Mouse (Mus musculus) yolk sac, embryonic 10.5 days (tissue): ENCODE results near the gene Cldn9.

ENCODE experiments used
- DNase-seq: peaks from one replicate; pipeline ENCODE4 v3.0.0-alpha.2; 2017; ENCODE audit warnings: low spot score

The Cldn9 gene

DNA sequence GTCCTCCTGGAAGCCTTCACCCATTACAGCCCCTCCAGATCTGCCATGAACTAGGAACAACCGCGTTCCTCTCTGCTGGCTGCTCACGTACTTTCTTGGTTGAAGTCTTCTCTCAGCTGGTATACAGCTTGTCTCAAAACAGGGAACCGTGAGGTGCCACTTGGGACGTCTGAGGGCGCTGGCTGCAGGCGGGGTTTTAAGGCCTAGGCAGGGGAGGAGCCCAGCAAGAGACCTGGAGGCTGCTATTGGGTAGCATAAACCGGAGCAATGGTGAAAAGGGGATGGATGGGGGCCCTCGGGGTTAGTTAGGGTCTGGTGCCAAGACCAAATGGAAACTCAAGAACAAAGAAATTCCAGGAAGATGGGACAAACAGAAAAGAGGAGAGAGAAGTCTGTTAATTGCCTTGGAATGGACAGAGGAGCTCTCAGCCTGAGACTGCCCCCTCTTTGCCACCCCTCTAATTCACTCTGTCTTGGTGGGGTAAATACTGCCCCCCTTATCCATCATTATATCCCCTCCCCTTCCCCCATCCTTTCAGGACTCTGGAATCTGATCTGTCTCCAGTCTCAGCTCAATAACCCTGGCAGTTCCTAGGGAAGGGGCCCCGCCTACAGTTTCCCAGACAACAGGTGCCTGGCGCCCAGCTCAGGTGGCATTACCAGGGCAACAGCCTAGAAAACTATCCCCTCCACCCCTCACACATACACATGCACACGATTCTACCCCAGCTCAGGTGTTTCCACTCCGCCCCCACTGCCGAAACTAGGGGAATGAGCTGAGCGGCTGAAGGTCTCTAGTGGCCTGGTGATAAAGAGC is at the start of gene Cldn9:
Cldn9 (minus strand) TSS at position 171 of the 817 bp plus-strand sequence.
- DNase-seq: no peak

- no peak for DNase-seq
Measured at GRCm38 (mm10) chr17:23730441-23730840, 46.6 kb upstream of the Cldn9 start.

- peak; percentile 95 for DNase-seq
Measured at GRCm38 (mm10) chr17:23726758-23727142, 42.9 kb upstream of the Cldn9 start.

DNA sequence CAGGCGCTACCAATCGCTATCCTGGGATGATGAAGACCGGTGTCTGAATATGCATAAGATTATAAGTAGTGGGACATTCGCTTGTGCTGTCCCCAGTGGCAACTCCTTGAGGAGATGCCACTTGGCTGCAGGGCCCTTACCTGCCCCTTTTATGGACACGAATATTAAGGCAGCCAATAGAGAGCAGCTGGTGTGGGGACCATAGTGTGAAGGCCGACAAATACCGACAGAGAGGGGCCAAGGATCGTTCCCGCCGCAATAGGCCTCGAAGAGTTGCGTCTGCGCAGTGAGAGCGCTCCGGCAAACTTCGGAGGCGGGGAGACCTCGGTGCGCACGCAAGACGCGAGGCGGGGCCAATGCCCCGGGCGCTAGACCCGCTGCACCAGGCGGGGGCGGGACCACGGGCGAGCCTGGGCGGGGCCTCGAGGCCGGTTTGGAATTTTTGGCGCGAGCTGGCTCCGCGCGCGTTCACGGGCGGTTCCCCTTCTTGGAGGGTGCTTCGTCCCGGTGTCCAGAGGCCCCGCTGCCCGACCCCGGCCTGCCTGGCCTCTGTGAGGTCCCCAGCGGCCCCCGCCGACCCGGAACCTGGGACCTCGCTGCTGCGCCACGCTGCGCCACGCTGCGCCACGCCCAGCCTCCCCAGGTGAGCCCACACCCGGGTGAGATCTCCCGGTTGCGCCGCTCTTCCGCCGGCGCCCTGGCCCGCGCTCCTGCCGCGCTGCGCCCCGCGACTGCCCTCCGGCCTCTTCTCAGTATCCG is 42.4 kb upstream of the Cldn9 start, which contains the start of gene Pkmyt1:
Pkmyt1 (plus strand) TSS at position 338 of the 759 bp plus-strand sequence.
- DNase-seq: peak; percentile 94

GRCm38 (mm10) chr17:23725477-23725876 is 41.7 kb upstream of the Cldn9 start:
- DNase-seq: no peak

- no peak for DNase-seq
Measured at GRCm38 (mm10) chr17:23722376-23723125, 38.7 kb upstream of the Cldn9 start, which contains the start of gene 1520401A03Rik. Gene 1520401A03Rik, minus strand, starts transcription at chr17:23722783.

GRCm38 (mm10) chr17:23721886-23722285 is 38.1 kb upstream of the Cldn9 start:
- no peak for DNase-seq

- DNase-seq: no peak
Measured at GRCm38 (mm10) chr17:23719455-23719854, 35.6 kb upstream of the Cldn9 start.

DNA sequence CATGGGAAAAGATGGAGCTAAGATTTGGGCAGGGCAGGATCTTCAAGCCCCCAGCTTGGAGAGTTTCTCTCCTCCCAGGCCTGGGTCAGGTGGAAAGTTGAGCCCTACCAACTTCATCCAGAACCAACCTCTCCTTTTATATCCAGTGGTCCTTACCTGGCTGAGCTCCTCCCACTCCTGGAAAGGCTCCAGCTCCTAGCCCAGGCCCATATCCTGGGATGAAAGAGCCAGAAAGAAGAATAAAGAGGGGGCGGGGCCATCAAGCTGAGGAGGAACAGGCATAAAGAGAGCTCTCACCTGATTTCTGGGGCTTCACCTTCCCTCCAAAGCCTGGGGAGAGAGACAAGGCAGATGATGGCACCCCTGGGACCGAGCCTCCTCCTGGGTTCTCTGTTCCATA is 33.2 kb upstream of the Cldn9 start:
- no peak for DNase-seq

DNA sequence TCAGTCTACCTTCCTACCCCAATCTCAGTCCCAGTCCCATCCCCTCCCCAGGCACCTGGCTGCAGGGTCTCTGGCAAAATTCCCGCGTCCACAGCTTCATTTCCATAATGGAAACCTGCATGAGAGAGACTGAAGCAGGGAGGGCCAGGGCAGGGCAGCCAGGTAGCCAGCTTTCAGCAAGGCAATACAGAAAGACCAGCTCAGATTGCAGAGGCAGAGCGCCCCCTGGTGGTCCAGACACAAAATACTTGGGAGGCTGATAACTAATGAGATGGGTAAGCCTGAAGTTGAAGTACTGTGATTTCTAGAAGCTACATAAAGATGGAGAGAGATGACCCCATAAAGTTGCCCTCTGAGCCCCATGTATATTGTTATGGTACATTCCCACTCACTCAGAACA is 22.4 kb upstream of the Cldn9 start:
- peak; percentile 51 for DNase-seq

DNA sequence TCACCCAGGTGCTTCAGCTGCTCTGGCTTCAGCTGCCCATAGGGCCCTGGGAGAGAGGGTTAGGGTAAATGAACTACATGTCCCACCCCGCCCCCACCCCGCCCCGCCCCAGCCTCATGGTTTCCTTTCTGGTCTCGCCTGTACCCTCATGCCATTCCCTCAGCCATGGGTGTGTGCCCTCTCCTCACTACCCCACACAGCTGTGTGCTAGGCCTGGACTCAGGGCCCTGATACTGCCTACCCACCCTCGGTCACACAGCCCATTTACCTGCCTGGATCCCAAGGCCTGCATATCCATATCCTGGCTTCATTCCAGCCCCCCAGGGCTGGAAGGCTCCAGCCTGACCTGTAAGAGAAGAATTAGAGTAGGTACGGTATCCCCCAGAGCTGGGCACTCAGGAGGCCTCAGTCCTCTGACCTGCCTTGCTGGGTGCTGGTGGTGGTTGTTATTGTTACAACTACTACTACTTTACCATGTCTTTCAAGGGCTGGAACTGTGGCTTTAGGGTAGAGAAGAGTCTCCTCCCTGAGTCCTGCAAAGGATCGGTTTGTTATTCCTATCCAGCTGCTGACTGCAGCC is 21.8 kb upstream of the Cldn9 start:
- no peak for DNase-seq

- DNase-seq: no peak
Measured at GRCm38 (mm10) chr17:23704741-23705140, 20.9 kb upstream of the Cldn9 start.

DNA sequence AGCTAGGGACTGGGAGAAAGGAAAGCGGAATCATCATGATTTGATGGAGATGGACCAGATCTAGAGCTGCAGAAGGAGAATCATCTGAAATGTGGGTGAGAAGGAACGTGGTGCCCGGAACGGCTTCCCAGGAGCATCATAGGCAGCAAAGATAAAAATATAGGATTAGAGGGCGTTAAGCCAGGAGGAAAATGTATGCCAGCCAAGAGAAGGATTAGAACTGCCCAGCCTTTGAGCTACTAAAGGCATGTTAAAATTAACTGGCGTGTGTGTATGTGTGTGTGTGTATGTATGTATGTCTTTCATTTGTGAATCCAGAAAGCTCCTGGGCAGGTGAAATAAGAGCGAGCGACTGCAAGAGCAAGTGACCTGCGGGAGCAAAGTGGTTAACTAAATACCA is 19.5 kb upstream of the Cldn9 start:
- no peak for DNase-seq

GRCm38 (mm10) chr17:23700079-23700478 is 16.3 kb upstream of the Cldn9 start:
- DNase-seq: peak; percentile 81

GRCm38 (mm10) chr17:23699131-23700077 is 15.6 kb upstream of the Cldn9 start:
- peak; percentile 32 for DNase-seq

GRCm38 (mm10) chr17:23695801-23696200 is 12.0 kb upstream of the Cldn9 start:
- DNase-seq: no peak

- DNase-seq: no peak
Measured at GRCm38 (mm10) chr17:23694491-23694890, 10.7 kb upstream of the Cldn9 start.

- DNase-seq: no peak
Measured at GRCm38 (mm10) chr17:23683226-23683625, 600 bp downstream of the Cldn9 start.

GRCm38 (mm10) chr17:23682530-23682929 is 1.3 kb downstream of the Cldn9 start:
- peak; percentile 50 for DNase-seq

- peak; percentile 81 for DNase-seq
Measured at GRCm38 (mm10) chr17:23682092-23682491, 1.7 kb downstream of the Cldn9 start.

- DNase-seq: no peak
Measured at GRCm38 (mm10) chr17:23681086-23681485, 2.7 kb downstream of the Cldn9 start.
